Mouse (Mus musculus) embryo, embryonic 9.5 days (tissue): ENCODE data around the gene Spef1.

Experiments
- DNase-seq: peaks from one replicate; pipeline ENCODE4 v3.0.0-alpha.2; 2017; ENCODE audit errors: extremely low spot score

Gene Spef1

DNA sequence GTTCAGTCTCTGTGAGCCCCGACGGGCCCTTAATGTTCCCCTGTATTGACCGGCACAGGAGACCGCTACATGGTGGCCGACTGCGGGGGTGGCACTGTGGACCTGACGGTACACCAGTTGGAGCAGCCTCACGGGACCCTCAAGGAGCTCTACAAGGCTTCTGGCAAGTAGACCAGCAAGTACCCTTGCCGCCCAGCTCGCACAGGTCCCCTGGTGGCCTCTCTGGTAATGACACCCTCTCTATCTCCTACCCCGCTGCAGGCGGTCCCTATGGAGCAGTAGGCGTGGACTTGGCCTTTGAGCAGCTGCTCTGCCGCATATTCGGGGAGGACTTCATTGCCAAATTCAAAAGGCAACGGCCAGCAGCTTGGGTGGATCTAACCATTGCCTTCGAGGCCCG is 44.5 kb downstream of the Spef1 start:
- DNase-seq: peak; percentile 79

- DNase-seq: no peak
Observed at GRCm38 (mm10) chr2:131141336-131141986, 45.6 kb downstream of the Spef1 start.

GRCm38 (mm10) chr2:131140533-131140905 is 46.6 kb downstream of the Spef1 start:
- no peak for DNase-seq

DNA sequence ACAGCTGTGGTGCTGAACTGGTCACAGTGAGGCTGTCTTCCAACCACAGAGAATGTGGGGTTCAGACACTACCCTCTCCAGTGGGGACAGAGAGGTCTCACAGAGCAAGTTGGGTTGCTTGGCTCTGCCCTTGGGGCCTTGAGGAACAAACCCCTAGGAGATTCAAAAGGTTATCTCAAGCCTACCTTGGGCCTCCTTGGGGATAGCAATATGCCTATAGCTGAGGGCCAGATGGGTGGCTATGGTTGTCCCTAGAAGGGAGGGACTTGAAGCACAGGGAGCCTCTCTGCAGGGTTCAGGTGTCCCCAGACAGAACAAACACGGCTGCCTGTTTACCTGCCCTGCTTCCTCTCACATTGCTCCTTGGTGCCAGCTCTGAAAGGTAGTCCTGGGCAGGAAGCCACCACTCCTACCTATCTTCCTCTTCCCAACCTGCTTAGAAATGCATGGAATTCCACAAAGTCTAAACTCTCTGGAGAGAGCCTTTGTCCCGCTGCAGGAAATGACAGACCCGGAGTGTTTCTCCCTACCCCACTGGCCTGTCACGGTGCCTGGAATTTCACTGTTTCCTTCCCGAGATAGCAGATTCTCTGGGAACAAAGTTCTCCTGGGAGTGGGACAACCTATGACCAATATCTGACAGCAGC is 47.1 kb downstream of the Spef1 start:
- DNase-seq: no peak

DNA sequence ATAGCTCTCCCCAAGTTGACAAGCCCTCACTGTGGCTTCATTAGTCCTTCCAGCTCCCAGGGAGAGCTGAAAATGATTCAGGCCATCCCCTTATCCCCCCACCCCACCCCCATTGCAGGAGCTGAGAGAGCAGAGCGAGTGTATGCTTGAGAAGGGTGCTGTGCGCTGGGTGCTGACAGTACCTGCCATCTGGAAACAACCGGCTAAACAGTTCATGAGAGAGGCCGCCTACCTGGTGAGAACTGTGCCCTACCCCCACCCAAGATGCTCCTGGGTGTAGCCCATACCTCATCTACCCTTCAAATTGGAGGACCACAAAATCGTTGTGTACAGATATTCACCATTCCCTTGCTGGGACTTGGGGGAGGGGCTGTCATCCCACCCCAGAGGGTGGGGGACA is 47.8 kb downstream of the Spef1 start:
- DNase-seq: no peak

GRCm38 (mm10) chr2:131138760-131139159 is 48.3 kb downstream of the Spef1 start:
- no peak for DNase-seq

- DNase-seq: no peak
Observed at GRCm38 (mm10) chr2:131138296-131138695, 48.8 kb downstream of the Spef1 start.

DNA sequence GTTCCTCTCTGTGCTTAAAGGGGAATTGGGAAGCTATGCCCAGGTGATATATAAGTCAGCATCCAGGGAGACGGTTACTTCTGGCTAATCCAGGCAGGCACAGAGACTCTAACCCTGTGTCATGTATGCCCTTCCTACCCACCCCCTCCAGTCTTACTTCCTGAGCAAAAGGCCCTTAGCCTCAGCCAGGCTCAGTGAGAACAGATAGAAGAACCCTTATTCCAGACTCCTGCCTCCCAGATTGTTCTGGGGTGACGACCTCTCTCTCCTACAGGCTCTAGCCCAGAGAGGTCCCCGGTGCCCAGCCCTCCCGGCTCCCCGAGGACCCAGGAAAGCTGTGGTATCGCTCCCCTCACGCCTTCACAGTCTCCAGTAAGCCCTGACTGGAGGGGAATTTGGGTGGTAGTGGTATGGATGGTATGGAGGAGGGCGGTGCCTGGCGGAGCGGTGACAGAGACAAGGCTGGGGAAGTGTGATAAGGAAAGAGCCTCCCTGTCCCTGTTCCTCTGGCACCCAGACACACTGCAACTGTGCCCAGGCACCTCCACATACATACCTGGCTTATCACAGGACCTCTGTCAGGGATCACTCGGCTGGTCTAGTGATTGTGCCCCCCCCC is 51.5 kb downstream of the Spef1 start:
- DNase-seq: no peak

DNA sequence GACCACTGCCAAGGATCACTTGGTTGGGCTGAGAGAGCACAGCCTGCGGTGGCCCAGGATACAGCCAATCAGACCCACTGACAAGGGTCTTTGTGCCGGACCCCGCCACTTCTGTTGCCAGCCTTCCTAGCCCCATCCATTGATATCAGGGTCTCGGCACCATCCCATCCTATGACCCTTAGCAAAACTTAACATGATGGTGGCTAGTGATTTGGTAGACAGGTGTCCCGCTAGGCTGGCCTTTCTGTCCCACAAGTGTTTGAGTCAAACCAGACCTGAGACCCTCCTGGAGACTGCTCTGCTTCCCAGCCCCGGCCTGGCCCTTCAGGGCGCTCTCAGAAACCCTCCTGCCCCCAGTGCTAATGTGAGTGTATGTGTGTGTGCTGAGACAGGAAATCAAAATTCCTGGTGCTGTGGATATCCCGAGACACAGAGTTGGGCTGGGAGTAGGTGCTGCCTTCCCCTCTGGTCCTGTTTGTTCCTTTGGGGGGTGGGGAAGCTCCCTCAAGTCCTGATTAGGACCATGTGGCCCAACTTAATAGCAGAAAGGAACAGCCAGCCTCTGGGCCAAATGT is 52.2 kb downstream of the Spef1 start:
- no peak for DNase-seq

DNA sequence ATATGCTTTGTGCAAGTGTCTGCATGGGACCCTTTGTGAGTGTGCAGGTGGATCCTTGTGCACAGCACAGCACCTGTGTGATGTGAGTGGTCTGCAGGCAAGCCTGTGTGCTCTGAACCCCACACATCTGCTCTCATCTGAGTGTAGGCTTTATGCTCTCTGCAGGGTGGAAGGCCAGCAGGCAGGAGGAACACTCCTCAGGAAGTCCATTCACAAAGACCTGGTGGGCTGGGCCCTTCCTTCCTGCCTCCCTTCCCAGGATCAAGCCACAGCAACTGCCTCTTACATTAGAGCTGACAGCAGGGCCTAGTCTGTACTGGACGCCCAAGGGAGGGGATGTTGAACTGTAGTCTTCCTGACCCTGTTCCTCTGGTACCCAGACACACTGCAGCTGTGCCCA is 52.7 kb downstream of the Spef1 start:
- no peak for DNase-seq

DNA sequence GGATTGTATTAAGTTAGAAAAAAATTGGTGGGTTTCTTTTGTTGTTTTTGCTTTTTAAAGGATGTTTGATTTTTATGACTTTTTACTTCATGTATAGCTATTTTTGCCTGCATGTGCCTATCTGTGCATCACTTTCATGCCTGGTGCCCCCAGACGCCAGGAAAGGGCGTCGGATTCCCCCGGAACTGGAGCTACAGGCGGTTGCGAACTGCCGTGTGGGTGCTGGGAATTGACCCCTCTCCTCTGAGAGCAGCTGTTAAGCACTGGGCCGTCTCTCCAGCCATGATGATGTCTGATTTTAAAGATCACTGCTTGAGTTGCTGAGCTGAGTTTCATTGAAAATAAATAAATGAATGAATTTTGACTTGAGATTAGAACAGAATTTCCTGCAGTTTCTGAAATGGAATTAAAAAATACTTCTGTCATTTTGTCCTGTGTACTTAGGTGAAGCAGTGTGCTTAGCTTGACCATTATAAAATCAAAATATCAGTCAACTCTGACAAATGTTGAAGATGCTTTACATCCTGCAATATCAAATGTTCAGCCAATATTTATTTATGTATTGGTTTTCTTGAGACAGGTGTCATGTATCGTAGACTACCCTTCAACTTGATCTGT is 54.0 kb downstream of the Spef1 start, which contains the start of gene Gm11037:
TSS of gene Gm11037 (plus strand) at position 568 of the 618 bp plus-strand sequence.
- DNase-seq: no peak

DNA sequence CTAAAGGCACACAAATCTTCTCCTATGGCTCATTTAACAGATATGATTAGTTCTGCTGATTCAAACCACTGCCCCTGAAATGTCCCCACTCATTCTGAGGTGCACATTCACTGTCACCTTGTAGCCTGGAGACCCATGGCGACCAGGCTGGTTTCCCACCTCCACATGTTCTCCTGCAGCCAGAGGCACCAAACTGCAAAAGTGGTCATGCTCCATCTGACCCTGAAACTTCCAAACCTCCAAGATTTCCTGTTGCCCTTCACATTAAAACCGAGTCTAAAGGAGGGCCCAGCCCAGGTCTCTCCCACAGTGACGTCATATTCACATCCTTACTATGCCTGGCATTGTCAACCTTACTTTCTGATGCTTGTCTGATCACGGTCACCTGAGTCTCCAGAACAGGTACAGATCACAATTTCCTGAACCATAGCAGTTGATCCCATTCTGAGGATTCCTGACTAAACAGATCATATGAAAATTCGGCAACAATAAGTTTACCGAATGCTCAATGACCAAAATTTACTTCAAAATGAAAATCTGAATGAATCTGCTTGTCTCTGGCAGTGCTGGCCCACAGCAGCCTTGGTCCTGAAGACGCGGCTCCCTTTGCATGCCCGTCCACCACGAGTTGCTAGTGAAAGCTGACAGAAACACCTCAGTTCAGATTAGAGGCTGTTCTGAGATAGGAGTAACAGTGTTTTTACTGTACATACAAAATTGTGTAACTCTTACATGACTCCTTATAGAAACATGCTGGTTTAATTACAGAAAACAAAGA is 54.8 kb downstream of the Spef1 start:
- no peak for DNase-seq

DNA sequence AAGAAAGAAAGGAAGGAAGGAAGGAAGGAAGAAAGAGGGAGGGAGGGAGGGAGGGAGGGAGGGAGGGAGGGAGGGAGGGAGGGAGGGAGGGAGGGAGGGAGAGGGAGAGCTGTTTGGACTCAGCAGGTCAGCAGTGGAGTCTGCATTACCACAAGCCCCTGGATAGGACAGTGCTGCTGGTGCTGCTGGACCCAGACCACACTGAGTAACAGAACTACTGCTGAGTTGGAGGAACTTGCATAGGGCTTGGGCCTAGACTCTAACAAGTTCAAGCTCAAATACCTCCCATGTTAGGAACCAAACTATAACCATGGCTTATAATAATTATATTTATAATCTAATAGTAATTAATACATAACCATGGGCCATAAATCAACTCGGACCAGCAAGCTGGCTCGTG is 56.2 kb downstream of the Spef1 start:
- no peak for DNase-seq

DNA sequence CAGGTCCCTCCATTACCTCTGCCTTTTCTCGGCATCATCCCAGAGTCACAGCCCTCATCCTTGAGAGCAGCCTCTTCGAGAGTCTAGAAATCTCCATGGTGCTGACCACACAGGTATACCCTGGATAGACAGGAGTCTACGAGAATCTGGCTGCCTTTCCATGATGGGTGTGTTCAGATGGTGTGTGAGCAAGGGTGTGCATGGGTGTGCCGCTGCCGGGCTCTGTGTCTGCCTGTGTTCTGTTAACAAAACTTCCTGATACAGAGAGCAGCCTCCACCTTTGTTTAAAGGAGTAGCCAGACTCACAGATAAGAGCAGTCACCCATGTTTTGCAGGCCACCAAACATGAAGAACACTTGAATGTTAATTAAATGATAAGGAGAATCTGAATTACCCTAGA is 57.2 kb downstream of the Spef1 start:
- DNase-seq: no peak

DNA sequence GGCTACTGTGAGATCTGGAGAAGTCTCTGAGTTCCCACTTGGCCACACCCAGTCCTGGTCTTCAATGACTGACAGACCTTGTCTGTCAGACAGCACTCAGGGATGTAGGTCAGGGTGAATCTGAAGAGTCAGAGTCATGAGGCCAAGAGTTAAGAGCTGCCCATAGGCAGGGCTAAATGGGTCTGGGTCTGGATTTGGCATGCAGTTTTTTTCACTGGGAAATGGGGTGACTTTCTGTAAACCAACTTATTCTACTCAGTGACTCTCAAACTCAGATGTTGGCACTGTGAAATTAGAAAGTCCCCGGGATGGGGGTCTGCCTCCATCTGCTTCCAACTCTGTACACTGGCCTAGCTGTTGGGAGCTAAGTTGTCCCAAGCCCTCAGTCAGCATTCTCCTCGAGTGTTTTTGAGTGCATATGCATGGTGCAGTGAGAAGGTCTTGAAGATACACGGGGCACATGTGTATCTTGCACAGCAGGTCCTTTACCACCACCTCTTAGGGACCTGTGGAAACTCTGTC is 58.4 kb downstream of the Spef1 start:
- DNase-seq: no peak

- DNase-seq: no peak
Observed at GRCm38 (mm10) chr2:131128211-131128610, 58.9 kb downstream of the Spef1 start.

- DNase-seq: peak; percentile 85
Observed at GRCm38 (mm10) chr2:131127161-131127730, 59.8 kb downstream of the Spef1 start, which contains the start of gene Hspa12b. Gene Hspa12b (plus strand): TSS chr2:131127280.

GRCm38 (mm10) chr2:131125964-131126815 is 60.9 kb downstream of the Spef1 start:
- DNase-seq: no peak

DNA sequence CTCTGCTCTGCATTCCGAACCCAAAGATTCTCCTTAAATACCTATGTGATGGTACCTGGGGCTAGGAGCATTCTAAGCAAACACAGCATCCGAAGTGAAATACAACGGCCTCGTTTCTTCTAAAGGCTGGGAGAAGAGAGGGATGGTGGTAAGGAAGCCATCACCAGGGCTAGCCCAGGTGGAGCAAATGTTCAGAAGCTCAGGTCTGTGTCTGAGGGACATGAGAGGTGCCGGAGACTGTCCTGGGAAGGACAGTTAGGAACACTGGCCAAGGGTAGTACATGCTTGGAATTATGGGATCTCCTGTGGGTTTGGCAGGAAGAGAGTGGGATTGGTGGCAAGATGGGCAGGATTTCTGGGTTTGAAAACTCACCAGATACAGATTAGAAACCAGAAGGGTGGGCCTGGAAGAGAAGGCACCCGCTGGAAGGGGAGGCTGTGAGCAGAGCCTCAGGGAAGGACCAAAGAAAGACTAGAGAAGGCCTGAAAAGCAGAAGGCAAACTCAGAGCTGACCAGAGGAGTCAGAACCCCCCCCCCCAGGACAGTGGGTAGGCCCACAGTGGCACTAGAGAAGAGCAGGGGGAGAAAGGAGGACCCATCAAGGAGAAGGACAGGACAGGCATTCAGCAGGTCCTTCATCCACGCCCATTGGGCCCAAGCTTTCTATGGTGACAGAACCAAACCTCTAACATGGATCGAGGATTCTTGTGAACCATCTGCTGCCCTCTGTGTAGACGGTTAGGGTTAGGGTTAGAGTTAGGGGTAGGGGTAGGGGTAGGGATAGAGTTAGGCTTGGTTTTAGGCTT is 61.7 kb downstream of the Spef1 start:
- no peak for DNase-seq
